Mouse (Mus musculus): ENCODE data around the gene S100a13. TPM values are rescaled to one million over a fixed set of nuclear protein-coding genes. Genes with fewer than 3 reads are reported as not detected.

S100a13 gene
- 74.0 and 74.6 TPM in 2 replicates for polyA plus RNA-seq (2012; rRNA removed)

- TF ChIP-seq POLR2A (IDR thresholded peaks at IDR 0.05; ENCODE audit: extremely low read depth, insufficient read depth, low read length): peak; percentile 73
- no peak for TF ChIP-seq CTCF (IDR thresholded peaks at IDR 0.05; ENCODE audit: extremely low read depth, insufficient read depth, low read length)
- H3K27ac ChIP-seq (ENCODE audit: insufficient read depth, low read length): peak within 1 kb of the TSS; percentile 54
Measured at GRCm38 (mm10) chr3:90513796-90514590, at the start of gene S100a13, which contains the start of gene S100a1. S100a13 (plus strand) TSS chr3:90514435. S100a1 (minus strand) TSS chr3:90514392.

GRCm38 (mm10) chr3:90464552-90465080, 49.6 kb upstream of the S100a13 start:
- Histone ChIP-seq H3K4me1 (ENCODE audit: control insufficient read depth, insufficient read depth, low read length) (no peaks in the 10 kb centered on the region), H3K4me3 (ENCODE audit: insufficient read depth, low read length) (no peak overlapping the region; the same call in 1 of the 2 replicates), H3K27ac (ENCODE audit: insufficient read depth, low read length) (no peak overlapping the region)
- TF ChIP-seq POLR2A (IDR thresholded peaks at IDR 0.05; ENCODE audit: extremely low read depth, insufficient read depth, low read length) (no peak), CTCF (IDR thresholded peaks at IDR 0.05; ENCODE audit: extremely low read depth, insufficient read depth, low read length) (no peak)

More at GRCm38 (mm10) chr3:90513796-90514590, at the start of gene S100a13, which contains the start of gene S100a1:
- H3K4me3 ChIP-seq (ENCODE audit: insufficient read depth, low read length): peak within 1 kb of the TSS; percentile 28
- no peaks in the 10 kb centered on the region for H3K4me1 ChIP-seq (ENCODE audit: control insufficient read depth, insufficient read depth, low read length)

- Histone ChIP-seq H3K27ac (ENCODE audit: insufficient read depth, low read length) (no peak overlapping the region), H3K4me1 (ENCODE audit: control insufficient read depth, insufficient read depth, low read length) (no peaks in the 10 kb centered on the region), H3K4me3 (ENCODE audit: insufficient read depth, low read length) (peak overlapping the region; percentile 35)
- TF ChIP-seq CTCF (IDR thresholded peaks at IDR 0.05; ENCODE audit: extremely low read depth, insufficient read depth, low read length): no peak
Measured at GRCm38 (mm10) chr3:90465081-90465685, 49.1 kb upstream of the S100a13 start.

GRCm38 (mm10) chr3:90465686-90466310, 48.4 kb upstream of the S100a13 start, which contains the start of gene Npr1:
Npr1 (minus strand) TSS chr3:90465866.
- Histone ChIP-seq H3K4me1 (ENCODE audit: control insufficient read depth, insufficient read depth, low read length) (no peaks in the 10 kb centered on the region), H3K27ac (ENCODE audit: insufficient read depth, low read length) (no peak within 1 kb of the TSS), H3K4me3 (ENCODE audit: insufficient read depth, low read length) (peak within 1 kb of the TSS; percentile 35)
- no peak for TF ChIP-seq CTCF (IDR thresholded peaks at IDR 0.05; ENCODE audit: extremely low read depth, insufficient read depth, low read length)
- TF ChIP-seq POLR2A (IDR thresholded peaks at IDR 0.05; ENCODE audit: extremely low read depth, insufficient read depth, low read length): no peak

GRCm38 (mm10) chr3:90466311-90466766, 47.9 kb upstream of the S100a13 start:
- H3K4me1 ChIP-seq (ENCODE audit: control insufficient read depth, insufficient read depth, low read length): no peaks in the 10 kb centered on the region
- H3K4me3 ChIP-seq (ENCODE audit: insufficient read depth, low read length): peak overlapping the region; percentile 35; the same call in 1 of the 2 replicates
- TF ChIP-seq POLR2A (IDR thresholded peaks at IDR 0.05; ENCODE audit: extremely low read depth, insufficient read depth, low read length) (no peak), CTCF (IDR thresholded peaks at IDR 0.05; ENCODE audit: extremely low read depth, insufficient read depth, low read length) (peak; percentile 93)
- H3K27ac ChIP-seq (ENCODE audit: insufficient read depth, low read length): no peak overlapping the region

GRCm38 (mm10) chr3:90467618-90468300, 46.5 kb upstream of the S100a13 start:
- no peak overlapping the region for H3K4me3 ChIP-seq (ENCODE audit: insufficient read depth, low read length)
- H3K27ac ChIP-seq (ENCODE audit: insufficient read depth, low read length): no peak overlapping the region
- H3K4me1 ChIP-seq (ENCODE audit: control insufficient read depth, insufficient read depth, low read length): no peaks in the 10 kb centered on the region
- TF ChIP-seq CTCF (IDR thresholded peaks at IDR 0.05; ENCODE audit: extremely low read depth, insufficient read depth, low read length) (no peak), POLR2A (IDR thresholded peaks at IDR 0.05; ENCODE audit: extremely low read depth, insufficient read depth, low read length) (no peak)

GRCm38 (mm10) chr3:90472213-90472612, 42.0 kb upstream of the S100a13 start:
- no peak overlapping the region for H3K27ac ChIP-seq (ENCODE audit: insufficient read depth, low read length)
- no peak overlapping the region for H3K4me3 ChIP-seq (ENCODE audit: insufficient read depth, low read length)
- H3K4me1 ChIP-seq (ENCODE audit: control insufficient read depth, insufficient read depth, low read length): peaks cover 1% of the 10 kb centered on the region; the same call in 1 of the 2 replicates
- TF ChIP-seq POLR2A (IDR thresholded peaks at IDR 0.05; ENCODE audit: extremely low read depth, insufficient read depth, low read length) (no peak), CTCF (IDR thresholded peaks at IDR 0.05; ENCODE audit: extremely low read depth, insufficient read depth, low read length) (peak; percentile 33; the same call in 1 of the 2 replicates)

GRCm38 (mm10) chr3:90475151-90475830, 38.9 kb upstream of the S100a13 start:
- no peak overlapping the region for H3K27ac ChIP-seq (ENCODE audit: insufficient read depth, low read length)
- TF ChIP-seq CTCF (IDR thresholded peaks at IDR 0.05; ENCODE audit: extremely low read depth, insufficient read depth, low read length) (no peak), POLR2A (IDR thresholded peaks at IDR 0.05; ENCODE audit: extremely low read depth, insufficient read depth, low read length) (no peak)
- H3K4me1 ChIP-seq (ENCODE audit: control insufficient read depth, insufficient read depth, low read length): peaks cover 1% of the 10 kb centered on the region; the same call in 1 of the 2 replicates
- peak overlapping the region; percentile 18 for H3K4me3 ChIP-seq (ENCODE audit: insufficient read depth, low read length)
